Mouse (Mus musculus) T-cell, adult 2 months (primary cell): ENCODE results near the gene Myo3a.
"Not testable (repeated sequence)": the region's sequence is repeated elsewhere in the genome, so short reads cannot be mapped to it uniquely, and the experiment has no call there.

Experiments
- DNase-seq: peaks from one replicate; pipeline ENCODE4 v3.0.0; 2022; ENCODE audit warnings: low spot score

The Myo3a gene

DNA sequence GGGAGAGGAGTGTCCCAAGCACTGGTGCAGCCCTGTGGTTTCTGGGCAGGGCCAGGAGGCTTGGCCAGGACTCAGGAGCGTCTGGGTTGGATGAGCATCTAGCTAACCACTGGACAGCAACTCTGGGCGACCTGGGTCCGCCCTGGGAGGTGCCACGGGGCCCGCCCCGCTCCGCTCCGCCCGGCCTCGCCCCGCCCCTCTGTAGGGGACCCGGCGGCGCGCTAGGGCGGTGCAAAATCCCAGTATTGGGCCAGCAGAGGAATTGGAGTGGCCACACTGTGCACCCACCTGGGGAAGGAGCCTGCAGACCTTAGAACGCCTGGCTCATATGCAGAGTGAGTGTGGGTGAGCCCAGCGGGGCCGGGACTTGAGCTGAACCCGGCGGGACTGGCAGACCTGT, at the start of gene Myo3a:
Gene Myo3a, plus strand, starts transcription at position 196 of the 400 bp plus-strand sequence.
- no peak for DNase-seq

GRCm38 (mm10) chr2:22250462-22250861, 23.2 kb downstream of the Myo3a start:
- DNase-seq = no peak

DNA sequence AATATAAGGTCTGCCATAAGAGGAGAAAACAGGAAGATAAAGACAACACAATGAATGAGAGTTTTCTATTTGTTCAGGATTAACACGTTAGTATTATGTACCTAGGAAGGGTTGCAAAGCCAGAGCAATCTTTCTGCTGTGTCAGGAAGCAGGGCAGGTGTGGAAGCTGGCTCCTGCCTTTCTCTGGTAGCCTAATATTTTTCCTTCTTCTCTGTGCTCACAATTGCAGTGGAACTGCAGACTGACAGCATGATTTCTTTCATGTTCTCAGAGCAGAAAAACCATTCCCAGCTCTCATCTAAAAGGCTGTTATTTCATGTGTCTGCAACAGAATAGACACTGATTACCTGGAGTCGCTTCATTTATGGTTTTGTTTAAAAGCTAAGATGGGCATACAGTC, 23.7 kb downstream of the Myo3a start:
- no peak for DNase-seq

DNA sequence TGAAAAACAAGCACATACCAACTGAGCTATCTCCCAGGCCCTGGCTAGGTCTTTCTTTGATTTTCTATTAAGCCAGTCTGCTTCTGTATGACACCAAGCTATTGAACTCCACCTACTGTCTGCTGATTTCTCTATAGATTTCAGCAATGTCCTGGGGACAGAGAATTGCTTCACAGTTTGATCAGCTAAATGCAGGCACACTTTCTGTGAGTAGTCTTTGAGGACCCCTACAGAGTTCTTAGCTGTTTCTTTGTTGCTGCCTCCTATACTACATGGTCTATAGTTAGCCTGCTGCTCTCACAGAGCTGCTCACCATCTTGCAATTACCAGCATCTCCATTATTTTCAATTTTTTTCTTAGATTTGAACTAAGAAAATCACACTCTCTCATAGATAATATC, 28.3 kb downstream of the Myo3a start:
- DNase-seq = no peak

GRCm38 (mm10) chr2:22271555-22271954, 44.3 kb downstream of the Myo3a start:
- DNase-seq = no peak

- DNase-seq = no peak
These were observed 58.1 kb downstream of the Myo3a start for GRCm38 (mm10) chr2:22285366-22285765.

DNA sequence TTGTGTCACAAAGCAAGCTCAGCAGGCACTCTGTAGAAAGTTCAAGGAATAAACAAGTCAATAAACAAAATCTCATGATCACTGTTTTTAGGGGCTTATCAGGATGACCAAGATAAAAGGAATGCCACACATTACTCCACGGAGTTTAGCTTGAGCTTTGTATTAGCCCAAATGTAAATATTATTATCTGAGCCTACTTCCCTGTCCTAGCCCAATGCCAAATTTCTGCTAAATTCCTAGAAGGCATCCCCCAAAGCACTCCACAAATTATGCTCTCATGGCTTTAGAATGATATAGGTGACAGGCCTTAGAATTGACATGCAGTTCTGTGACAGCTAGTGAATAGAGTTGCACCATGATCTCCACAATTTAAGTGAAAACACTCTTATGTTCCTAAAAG, 58.5 kb downstream of the Myo3a start:
- no peak for DNase-seq

DNA sequence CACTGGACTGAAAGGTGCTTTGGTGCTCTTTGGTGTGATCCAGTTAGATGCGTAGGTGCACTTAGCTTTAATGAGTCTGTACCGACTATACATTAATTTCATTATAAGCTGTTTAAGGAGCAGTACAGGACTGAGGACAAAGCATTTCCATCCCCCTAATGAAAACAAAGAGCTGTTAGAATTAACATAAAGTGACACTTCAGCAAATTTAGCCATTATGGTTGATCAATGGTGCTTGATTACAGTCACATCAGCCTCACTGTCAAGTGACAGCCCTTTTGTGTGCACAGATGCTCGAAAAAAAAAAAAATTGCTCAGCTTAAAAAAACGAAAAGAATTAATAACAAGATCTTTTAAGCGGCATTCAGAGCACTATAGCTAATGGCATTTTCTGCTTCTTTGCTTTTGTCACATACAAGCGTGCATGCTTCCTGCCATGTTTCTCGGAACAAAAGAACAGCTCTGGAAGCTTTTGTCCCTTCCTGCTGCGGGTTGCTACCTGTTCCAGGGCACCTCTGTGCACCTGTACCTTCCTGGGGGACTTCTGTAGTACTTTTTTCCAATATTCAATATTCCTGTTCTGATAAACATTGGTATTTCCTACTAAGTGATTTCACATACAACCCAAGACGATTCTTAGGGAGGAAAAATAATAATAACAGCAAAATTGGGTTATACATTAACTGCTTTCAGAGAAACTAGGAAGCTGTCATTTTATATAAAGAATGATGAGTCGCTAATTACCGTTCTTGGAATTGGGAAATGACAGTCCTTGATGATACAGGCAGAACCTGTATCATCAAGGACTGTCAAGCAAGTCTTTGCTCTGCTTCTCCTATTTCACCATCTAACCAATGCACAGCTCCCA, 66.5 kb downstream of the Myo3a start:
- DNase-seq = no peak

DNA sequence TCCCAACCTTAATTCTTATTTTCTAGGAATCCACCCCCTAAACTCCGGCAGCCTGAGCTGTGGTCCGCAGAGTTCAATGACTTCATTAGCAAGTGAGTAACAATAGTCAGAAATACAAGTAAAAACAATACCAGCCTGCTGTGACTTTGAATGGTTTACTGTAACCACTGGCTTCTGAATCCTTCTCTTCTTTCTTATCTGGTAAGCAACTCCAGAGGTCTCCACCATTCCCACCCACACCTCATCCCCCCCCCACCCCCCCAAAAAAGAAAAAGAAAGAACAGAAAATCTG, 67.1 kb downstream of the Myo3a start:
- DNase-seq = no peak

GRCm38 (mm10) chr2:22297913-22298312, 70.6 kb downstream of the Myo3a start:
- no peak for DNase-seq

DNA sequence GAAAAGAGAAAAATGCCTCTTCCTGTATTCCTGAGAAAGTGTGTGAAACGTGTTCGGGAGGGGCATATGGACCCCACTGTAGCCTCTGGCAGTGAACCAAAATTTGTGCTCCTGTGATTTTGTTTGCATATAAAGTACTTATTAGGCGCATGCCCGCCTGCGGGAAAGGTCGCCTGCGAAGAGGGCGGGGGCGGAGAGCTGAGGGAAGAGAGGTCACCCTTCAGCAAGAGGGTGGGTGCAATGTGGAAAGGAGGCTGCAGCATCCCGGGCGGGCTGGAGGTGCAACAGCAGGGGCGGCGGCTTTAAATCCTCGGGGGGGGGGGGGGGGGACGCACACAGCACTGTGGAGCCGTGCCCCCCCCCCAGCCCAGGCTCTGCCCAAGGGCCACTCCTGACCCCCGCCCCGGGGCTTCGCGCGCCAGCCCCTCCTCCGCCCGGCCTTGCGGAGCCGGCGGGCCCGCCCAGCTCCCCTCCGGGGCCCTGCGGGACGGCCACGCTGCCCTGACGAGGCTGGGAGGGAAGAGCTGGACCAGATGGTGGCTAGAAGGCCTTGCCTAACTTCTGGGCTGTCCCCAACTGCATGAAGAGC, 111.1 kb downstream of the Myo3a start:
- no peak for DNase-seq

GRCm38 (mm10) chr2:22410511-22410910, 183.2 kb downstream of the Myo3a start:
- DNase-seq = not testable (repeated sequence)

- DNase-seq = no peak
These were observed 321.1 kb downstream of the Myo3a start for GRCm38 (mm10) chr2:22548421-22548820.

DNA sequence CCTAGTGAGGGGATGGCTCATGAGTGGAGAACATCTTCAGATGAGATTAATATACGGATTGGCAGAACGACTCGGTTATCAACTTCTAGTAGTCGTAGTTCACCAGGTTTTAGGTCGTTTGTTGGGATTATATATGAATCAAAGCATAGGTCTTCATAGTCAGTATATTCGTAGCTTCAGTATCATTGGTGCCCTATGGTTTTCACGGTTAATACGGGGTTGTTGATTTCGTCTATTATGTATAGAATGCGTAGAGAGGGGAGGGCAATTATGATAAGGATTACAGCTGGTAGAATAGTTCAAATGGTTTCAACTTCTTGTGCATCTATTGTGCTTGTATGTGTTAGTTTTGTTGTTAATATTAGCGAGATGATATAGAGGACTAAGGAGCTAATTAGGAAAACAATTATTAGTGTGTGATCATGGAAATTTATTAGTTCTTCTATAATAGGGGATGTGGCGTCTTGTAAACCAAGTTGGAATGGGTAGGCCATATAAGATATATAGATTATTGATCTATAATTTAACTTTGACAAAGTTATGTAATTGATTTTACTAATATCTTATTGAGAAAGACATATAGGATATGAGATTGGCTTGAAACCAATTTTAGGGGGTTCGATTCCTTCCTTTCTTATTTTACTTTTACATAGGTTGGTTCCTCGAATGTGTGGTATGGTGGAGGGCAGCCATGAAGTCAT, 360.3 kb downstream of the Myo3a start:
- DNase-seq = not testable (repeated sequence)

DNA sequence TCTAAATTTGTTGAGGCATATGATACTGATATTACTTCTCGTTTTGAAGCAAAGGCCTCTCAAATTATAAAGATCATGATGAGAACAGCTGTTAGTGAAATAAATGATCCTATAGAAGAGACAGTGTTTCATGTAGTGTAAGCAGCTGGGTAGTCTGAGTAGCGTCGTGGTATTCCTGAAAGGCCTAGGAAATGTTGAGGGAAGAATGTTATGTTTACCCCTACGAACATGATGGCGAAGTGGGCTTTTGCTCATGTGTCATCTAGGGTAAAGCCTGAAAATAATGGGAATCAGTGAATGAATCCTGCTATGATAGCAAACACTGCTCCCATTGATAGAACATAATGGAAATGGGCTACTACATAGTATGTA, 360.9 kb downstream of the Myo3a start:
- not testable (repeated sequence) for DNase-seq

DNA sequence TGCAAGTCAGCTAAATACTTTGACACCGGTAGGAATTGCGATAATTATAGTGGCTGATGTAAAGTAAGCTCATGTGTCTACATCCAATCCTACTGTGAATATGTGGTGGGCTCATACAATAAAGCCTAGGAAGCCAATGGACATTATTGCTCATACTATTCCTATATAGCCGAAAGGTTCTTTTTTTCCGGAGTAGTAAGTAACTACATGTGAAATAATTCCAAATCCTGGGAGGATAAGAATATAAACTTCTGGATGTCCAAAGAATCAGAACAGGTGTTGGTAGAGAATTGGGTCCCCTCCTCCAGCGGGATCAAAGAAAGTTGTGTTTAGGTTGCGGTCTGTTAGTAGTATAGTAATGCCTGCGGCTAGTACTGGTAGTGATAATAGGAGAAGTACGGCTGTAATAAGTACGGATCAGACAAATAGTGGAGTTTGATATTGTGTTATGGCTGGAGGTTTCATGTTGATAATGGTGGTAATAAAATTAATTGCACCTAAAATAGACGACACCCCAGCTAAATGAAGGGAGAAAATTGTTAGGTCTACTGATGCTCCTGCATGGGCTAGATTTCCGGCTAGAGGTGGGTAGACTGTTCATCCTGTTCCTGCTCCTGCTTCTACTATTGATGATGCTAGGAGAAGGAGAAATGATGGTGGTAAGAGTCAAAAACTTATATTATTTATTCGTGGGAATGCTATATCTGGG, 361.5 kb downstream of the Myo3a start:
- DNase-seq = not testable (repeated sequence)

DNA sequence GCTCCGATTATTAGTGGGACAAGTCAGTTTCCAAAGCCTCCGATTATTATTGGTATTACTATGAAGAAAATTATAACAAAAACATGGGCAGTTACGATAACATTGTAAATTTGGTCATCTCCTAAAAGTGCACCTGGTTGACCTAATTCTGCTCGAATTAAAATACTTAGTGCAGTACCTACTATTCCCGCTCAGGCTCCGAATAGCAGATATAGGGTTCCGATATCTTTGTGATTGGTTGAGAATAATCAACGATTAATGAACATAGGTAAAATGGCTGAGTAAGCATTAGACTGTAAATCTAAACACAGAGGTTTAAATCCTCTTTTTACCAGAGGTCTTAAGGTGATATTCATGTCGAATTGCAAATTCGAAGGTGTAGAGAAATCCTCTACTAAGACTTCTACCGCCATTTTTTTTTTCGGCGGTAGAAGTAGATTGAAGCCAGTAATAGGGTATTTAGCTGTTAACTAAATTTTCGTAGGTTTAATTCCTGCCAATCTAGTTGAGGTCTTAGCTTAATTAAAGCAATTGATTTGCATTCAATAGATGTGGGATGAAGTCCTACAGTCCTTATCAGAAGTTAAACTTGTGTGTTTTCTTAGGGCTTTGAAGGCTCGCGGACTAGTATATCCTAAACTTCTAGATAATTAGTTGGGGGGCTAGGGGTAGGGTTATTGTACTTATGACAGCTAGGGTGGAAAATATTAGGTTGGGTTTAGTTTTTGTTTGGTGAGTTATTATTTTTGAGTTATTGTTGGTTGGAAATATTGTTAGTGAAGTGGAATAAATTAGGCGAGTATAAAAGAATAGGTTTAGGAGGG, 362.3 kb downstream of the Myo3a start:
- not testable (repeated sequence) for DNase-seq

DNA sequence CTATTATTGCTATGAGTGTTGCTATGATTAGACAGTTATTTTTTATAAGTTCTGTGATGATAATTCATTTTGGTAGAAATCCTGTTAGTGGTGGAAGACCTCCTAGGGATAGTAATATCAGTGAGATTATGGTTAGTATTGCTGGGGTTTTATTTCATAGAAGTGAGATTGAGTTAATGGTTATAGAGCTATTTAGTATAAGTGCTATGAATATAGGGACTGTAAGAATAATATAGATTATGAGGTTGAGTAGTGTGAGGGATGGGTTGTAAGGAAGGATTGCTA, 362.8 kb downstream of the Myo3a start:
- DNase-seq = no peak

- DNase-seq = no peak
These were observed 390.6 kb downstream of the Myo3a start for GRCm38 (mm10) chr2:22617951-22618350.

DNA sequence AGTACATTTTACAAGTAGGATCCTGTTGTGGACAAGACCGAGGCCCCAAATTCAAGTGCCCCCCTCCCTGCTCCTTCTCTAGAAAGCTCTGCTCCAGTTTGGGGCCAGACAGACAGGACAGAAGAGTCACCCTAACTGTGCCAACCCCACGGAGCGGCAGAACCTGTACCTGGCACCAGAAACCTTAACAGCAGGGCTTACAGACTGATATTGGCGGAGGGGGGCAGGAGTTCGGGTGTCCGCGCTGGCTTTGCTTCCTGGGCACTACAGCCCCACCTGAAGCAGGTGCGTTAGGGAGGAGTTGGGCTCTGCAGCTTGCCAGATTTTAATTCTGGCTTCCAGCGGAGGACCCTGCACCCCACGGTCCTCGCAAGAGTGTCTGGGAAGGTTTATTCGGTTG, 392.1 kb downstream of the Myo3a start:
- DNase-seq = no peak

DNA sequence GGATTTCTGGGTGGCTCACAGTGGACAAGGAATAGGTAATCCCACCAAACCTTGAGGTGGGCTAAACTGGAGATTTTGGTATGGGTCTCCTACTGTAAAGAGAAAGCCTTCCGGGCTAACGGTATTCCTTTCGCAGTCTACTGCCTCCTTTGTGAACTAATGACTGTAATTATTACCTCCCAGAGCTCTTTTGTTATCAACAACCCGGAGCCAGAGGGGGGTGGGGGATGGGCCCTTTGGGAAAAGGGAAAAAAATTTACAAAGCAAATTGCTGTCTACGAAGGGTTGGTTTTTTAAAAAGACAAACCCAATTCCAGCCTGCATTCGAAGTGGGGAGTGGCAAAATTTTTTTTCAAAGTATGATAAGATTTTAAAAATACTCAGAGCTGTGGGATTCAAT, 392.7 kb downstream of the Myo3a start:
- no peak for DNase-seq

DNA sequence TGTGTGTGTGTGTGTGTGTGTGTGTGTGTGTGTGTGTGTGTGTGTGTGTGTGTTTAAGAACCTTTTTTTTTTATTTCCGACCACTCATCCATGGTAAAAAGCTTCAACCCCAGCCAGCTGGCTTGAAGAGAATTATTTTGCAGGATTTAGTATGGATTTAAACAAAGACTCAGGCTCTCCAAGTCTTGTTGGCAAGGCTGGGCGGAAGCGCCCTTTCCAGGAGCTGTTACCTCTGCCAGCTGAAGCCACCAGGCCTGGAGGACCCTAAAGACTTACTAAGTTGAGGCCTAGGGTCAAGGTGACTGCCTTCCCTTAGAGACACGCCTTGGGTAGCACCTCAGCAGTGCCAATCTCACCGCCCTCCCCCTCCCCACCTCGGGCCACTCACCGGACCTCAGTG, 393.2 kb downstream of the Myo3a start:
- DNase-seq = no peak
